Mouse (Mus musculus): ENCODE data around the gene Slc4a8. TPM values are rescaled to one million over a fixed set of nuclear protein-coding genes. Genes with fewer than 3 reads are reported as not detected.

Slc4a8 gene
- 9.5 and 10.0 TPM in 2 replicates for polyA plus RNA-seq (2016; fragmentation: Nextera tagmentation; extraction: Ambion mirVana)

- Histone ChIP-seq H3K4me1 (replicated peaks) (peaks cover 37% of the 10 kb centered on the region), H3K27me3 (ENCODE audit: insufficient read depth, poor library complexity, severe bottlenecking) (peaks cover 18% of the 10 kb centered on the region), H3K9me3 (no peaks in the 10 kb centered on the region), H3K27ac (peak within 1 kb of the TSS; percentile 91), H3K36me3 (no peaks in the 10 kb centered on the region), H3K4me3 (peak within 1 kb of the TSS; percentile 79)
- DNase-seq (ENCODE audit: low spot score) = peak; percentile 96
- under 1% methylated on average over 64 of the region's 64 CpGs for WGBS
Observed at GRCm38 (mm10) chr15:100761419-100762185, at the start of gene Slc4a8. Gene Slc4a8, plus strand, starts transcription at chr15:100761747.

- DNase-seq (ENCODE audit: low spot score) = no peak
- H3K27ac ChIP-seq = no peak overlapping the region
- 94% methylated on average over 8 of the region's 8 CpGs for WGBS
- H3K27me3 ChIP-seq (ENCODE audit: insufficient read depth, poor library complexity, severe bottlenecking) = 0 out of 2 replicates have a peak, but pooled peaks cover 6% of the 10 kb centered on the region
- H3K36me3 ChIP-seq = no peaks in the 10 kb centered on the region
- H3K4me1 ChIP-seq (replicated peaks) = peaks cover 6% of the 10 kb centered on the region; the same call in 1 of the 2 replicates
- no peak overlapping the region for H3K4me3 ChIP-seq
- H3K9me3 ChIP-seq = no peaks in the 10 kb centered on the region
Observed at GRCm38 (mm10) chr15:100714470-100714869, 47.1 kb upstream of the Slc4a8 start.

DNA sequence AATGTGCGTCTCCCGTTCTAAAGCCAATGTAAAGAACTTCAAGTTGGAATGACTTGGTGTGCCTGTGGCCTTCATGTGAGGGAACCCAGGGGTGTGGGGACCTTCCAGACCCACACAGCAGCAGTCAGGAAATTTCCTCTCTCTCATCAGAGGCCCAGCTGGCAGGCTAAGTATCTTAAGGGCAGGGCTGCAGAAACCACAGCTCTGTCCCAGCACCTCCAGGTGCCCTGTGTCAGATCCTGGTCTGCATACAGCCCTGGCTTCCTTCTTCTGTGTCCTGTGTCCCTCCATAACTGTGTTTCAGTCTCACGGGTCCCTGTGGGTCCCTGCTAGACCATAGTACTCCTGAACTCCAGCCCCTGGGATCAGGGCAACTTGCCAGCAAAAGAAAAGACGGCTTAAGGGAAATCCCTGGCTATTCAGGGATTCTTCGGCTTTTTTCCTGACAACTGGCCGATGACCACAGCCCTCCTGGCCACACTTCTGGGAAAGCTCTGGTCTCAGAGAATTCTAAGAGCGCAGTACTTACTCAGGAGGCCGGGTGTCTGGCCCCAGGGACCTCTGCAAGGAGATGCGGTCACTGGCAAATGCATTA is 46.1 kb upstream of the Slc4a8 start:
- H3K27ac ChIP-seq = no peak overlapping the region
- no peaks in the 10 kb centered on the region for H3K9me3 ChIP-seq
- 82% methylated on average over 9 of the region's 9 CpGs for whole genome bisulfite sequencing

GRCm38 (mm10) chr15:100717933-100718332 is 43.6 kb upstream of the Slc4a8 start:
- 84% methylated on average over 6 of the region's 6 CpGs for WGBS

More for the DNA sequence above, 46.1 kb upstream of the Slc4a8 start:
- Histone ChIP-seq H3K4me1 (replicated peaks) (peaks cover 6% of the 10 kb centered on the region; the same call in 1 of the 2 replicates), H3K4me3 (no peak overlapping the region), H3K36me3 (no peaks in the 10 kb centered on the region), H3K27me3 (ENCODE audit: insufficient read depth, poor library complexity, severe bottlenecking) (0 out of 2 replicates have a peak, but pooled peaks cover 6% of the 10 kb centered on the region)
- no peak for DNase-seq (ENCODE audit: low spot score)

GRCm38 (mm10) chr15:100718572-100718971 is 43.0 kb upstream of the Slc4a8 start:
- Histone ChIP-seq H3K27me3 (ENCODE audit: insufficient read depth, poor library complexity, severe bottlenecking) (0 out of 2 replicates have a peak, but pooled peaks cover 10% of the 10 kb centered on the region), H3K4me3 (no peak overlapping the region), H3K27ac (no peak overlapping the region), H3K9me3 (no peaks in the 10 kb centered on the region), H3K36me3 (no peaks in the 10 kb centered on the region), H3K4me1 (replicated peaks) (no peaks in the 10 kb centered on the region; the same call in 1 of the 2 replicates)
- 78% methylated on average over 11 of the region's 11 CpGs for WGBS
- DNase-seq (ENCODE audit: low spot score) = no peak

More at GRCm38 (mm10) chr15:100717933-100718332, 43.6 kb upstream of the Slc4a8 start:
- Histone ChIP-seq H3K27me3 (ENCODE audit: insufficient read depth, poor library complexity, severe bottlenecking) (0 out of 2 replicates have a peak, but pooled peaks cover 6% of the 10 kb centered on the region), H3K9me3 (no peaks in the 10 kb centered on the region), H3K4me3 (no peak overlapping the region), H3K4me1 (replicated peaks) (no peaks in the 10 kb centered on the region; the same call in 1 of the 2 replicates), H3K36me3 (no peaks in the 10 kb centered on the region), H3K27ac (no peak overlapping the region)
- DNase-seq (ENCODE audit: low spot score) = no peak

DNA sequence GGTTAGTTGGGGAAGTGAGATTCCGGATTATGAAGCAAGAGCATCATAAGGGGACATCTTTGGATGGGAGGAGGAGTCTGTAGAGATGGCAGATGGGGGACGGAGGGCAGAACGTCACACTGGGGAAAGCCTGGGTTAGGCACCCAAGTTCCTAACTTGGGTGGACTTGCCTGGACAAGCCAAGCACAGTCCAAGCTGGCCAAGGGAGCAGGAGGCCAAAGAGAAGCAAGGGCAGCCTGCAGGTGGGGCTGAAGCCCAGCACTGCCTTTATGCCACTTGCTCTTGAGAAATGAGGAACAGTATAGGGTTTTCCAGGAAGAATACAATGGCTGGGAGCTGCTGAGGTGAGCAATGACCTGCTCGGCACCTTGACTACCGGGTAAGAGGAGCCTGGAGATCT is 42.3 kb upstream of the Slc4a8 start:
- H3K4me3 ChIP-seq = no peak overlapping the region
- WGBS = 92% methylated on average over 5 of the region's 5 CpGs
- no peaks in the 10 kb centered on the region for H3K9me3 ChIP-seq
- H3K36me3 ChIP-seq = no peaks in the 10 kb centered on the region
- no peak for DNase-seq (ENCODE audit: low spot score)
- no peaks in the 10 kb centered on the region; the same call in 1 of the 2 replicates for H3K4me1 ChIP-seq (replicated peaks)
- no peak overlapping the region for H3K27ac ChIP-seq
- H3K27me3 ChIP-seq (ENCODE audit: insufficient read depth, poor library complexity, severe bottlenecking) = 0 out of 2 replicates have a peak, but pooled peaks cover 10% of the 10 kb centered on the region

- DNase-seq (ENCODE audit: low spot score) = no peak
- Histone ChIP-seq H3K27me3 (ENCODE audit: insufficient read depth, poor library complexity, severe bottlenecking) (0 out of 2 replicates have a peak, but pooled peaks cover 10% of the 10 kb centered on the region), H3K27ac (no peak overlapping the region), H3K9me3 (no peaks in the 10 kb centered on the region), H3K4me3 (no peak overlapping the region), H3K36me3 (no peaks in the 10 kb centered on the region), H3K4me1 (replicated peaks) (no peaks in the 10 kb centered on the region; the same call in 1 of the 2 replicates)
- 91% methylated on average over 10 of the region's 10 CpGs for WGBS
Observed at GRCm38 (mm10) chr15:100720066-100720465, 41.5 kb upstream of the Slc4a8 start.

DNA sequence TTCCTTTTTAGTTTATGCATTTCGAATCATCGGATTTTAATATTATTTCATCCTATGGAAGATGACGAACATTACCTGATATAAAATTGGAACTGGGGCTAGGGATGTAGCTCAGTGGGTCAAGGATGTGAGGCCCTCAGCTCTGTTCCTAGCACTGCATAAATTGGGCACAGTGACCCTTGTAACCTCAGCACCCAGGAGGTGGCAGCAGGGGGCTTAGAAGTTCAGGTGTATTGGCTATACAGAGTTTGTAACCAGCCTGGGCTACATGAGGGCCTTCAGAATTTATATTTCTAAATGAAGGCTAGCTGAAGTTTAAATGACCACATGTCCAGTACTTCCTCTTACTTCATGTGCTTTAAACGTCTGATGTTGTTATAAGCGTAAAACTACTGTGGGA is 40.1 kb upstream of the Slc4a8 start:
- Histone ChIP-seq H3K27me3 (ENCODE audit: insufficient read depth, poor library complexity, severe bottlenecking) (peaks cover 14% of the 10 kb centered on the region; the same call in 1 of the 2 replicates), H3K9me3 (no peaks in the 10 kb centered on the region), H3K36me3 (no peaks in the 10 kb centered on the region), H3K27ac (no peak overlapping the region), H3K4me1 (replicated peaks) (no peaks in the 10 kb centered on the region; the same call in 1 of the 2 replicates), H3K4me3 (no peak overlapping the region)
- DNase-seq (ENCODE audit: low spot score) = no peak
- WGBS = 91% methylated on average over 5 of the region's 5 CpGs

GRCm38 (mm10) chr15:100722026-100722425 is 39.5 kb upstream of the Slc4a8 start:
- 67% methylated on average over 4 of the region's 4 CpGs for WGBS
- Histone ChIP-seq H3K9me3 (no peaks in the 10 kb centered on the region), H3K4me1 (replicated peaks) (no peaks in the 10 kb centered on the region; the same call in 1 of the 2 replicates)

DNA sequence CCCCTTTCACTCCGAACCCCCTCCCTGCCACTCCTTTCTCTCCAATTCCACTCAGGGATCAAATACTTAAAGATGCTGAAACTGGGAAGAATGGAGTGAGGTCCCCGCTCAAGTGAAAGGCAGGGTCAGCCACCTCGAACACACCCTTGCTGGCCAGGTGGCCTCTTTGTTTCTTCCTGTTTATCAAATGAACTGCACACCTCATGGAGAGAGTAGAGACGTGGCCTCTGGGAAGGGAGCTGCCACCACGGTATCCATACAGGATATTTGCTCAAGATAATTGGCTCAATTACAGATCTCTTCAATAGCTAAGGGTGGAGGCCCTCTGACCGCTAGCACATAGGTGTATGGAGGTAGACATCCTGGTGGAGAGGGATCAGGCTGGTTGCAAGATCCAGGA is 39.0 kb upstream of the Slc4a8 start:
- Histone ChIP-seq H3K36me3 (no peaks in the 10 kb centered on the region), H3K27me3 (ENCODE audit: insufficient read depth, poor library complexity, severe bottlenecking) (peaks cover 25% of the 10 kb centered on the region), H3K9me3 (no peaks in the 10 kb centered on the region), H3K4me1 (replicated peaks) (no peaks in the 10 kb centered on the region; the same call in 1 of the 2 replicates), H3K4me3 (no peak overlapping the region), H3K27ac (no peak overlapping the region)
- 79% methylated on average over 6 of the region's 6 CpGs for WGBS
- no peak for DNase-seq (ENCODE audit: low spot score)

More at GRCm38 (mm10) chr15:100722026-100722425, 39.5 kb upstream of the Slc4a8 start:
- DNase-seq (ENCODE audit: low spot score) = no peak
- H3K27ac ChIP-seq = no peak overlapping the region
- peaks cover 20% of the 10 kb centered on the region for H3K27me3 ChIP-seq (ENCODE audit: insufficient read depth, poor library complexity, severe bottlenecking)
- no peak overlapping the region for H3K4me3 ChIP-seq
- no peaks in the 10 kb centered on the region for H3K36me3 ChIP-seq

- WGBS = 82% methylated on average over 14 of the region's 14 CpGs
Observed at GRCm38 (mm10) chr15:100723505-100723904, 38.0 kb upstream of the Slc4a8 start.

DNA sequence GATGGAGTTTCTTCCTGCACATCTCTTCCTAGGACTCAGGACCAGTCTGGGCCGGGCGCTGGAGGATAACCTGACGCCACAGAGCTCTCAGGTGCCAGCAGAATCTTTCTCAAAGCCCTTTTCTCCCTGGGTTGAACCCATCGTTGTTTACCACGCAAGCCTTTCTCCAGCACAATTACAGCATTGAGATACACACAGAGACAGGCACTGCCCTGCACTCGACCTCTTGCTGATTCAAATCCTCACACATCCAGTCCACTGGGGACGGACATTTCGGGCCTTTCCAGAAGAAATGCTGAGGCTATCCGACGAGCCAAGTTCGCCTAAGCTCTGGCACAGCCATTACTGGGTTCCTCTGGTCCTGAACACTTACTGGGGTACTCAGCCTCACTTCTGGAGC is 34.8 kb upstream of the Slc4a8 start:
- WGBS = 81% methylated on average over 11 of the region's 11 CpGs
- Histone ChIP-seq H3K4me1 (replicated peaks) (peaks cover 17% of the 10 kb centered on the region), H3K9me3 (no peaks in the 10 kb centered on the region), H3K36me3 (no peaks in the 10 kb centered on the region), H3K27me3 (ENCODE audit: insufficient read depth, poor library complexity, severe bottlenecking) (peaks cover 63% of the 10 kb centered on the region), H3K27ac (no peak overlapping the region), H3K4me3 (no peak overlapping the region)
- DNase-seq (ENCODE audit: low spot score) = no peak

More at GRCm38 (mm10) chr15:100723505-100723904, 38.0 kb upstream of the Slc4a8 start:
- Histone ChIP-seq H3K4me1 (replicated peaks) (peaks cover 1% of the 10 kb centered on the region; the same call in 1 of the 2 replicates), H3K9me3 (no peaks in the 10 kb centered on the region), H3K27ac (no peak overlapping the region), H3K27me3 (ENCODE audit: insufficient read depth, poor library complexity, severe bottlenecking) (peaks cover 35% of the 10 kb centered on the region), H3K36me3 (no peaks in the 10 kb centered on the region), H3K4me3 (no peak overlapping the region)
- no peak for DNase-seq (ENCODE audit: low spot score)

- Histone ChIP-seq H3K4me3 (no peak overlapping the region), H3K4me1 (replicated peaks) (peaks cover 22% of the 10 kb centered on the region), H3K27ac (no peak overlapping the region), H3K36me3 (no peaks in the 10 kb centered on the region), H3K27me3 (ENCODE audit: insufficient read depth, poor library complexity, severe bottlenecking) (peaks cover 74% of the 10 kb centered on the region), H3K9me3 (no peaks in the 10 kb centered on the region)
- no peak for DNase-seq (ENCODE audit: low spot score)
- 85% methylated on average over 11 of the region's 11 CpGs for WGBS
Observed at GRCm38 (mm10) chr15:100727834-100728233, 33.7 kb upstream of the Slc4a8 start.

Data from hindbrain, embryonic 10.5 days (tissue).